Mouse (Mus musculus) central nervous system, embryonic 11.5 days (tissue): ENCODE data around the gene Rft1. TPM values are rescaled to one million over a fixed set of nuclear protein-coding genes. Genes with fewer than 3 reads are reported as not detected.

Experiments used
- polyA plus RNA-seq: library from polyadenylated mRNA; depleted of rRNA; stranded (reverse); fragments of >200 nt; gene quantifications from 2 replicates; pipeline ENCODE4 v1.2.3, GENCODE M21; 2012; rRNA removed

Gene Rft1
- 10.4 and 15.9 TPM in 2 replicates for polyA plus RNA-seq

GRCm38 (mm10) chr14:30653943-30654659 is at the start of gene Rft1:
Gene Rft1, plus strand, starts transcription at chr14:30654360.

DNA sequence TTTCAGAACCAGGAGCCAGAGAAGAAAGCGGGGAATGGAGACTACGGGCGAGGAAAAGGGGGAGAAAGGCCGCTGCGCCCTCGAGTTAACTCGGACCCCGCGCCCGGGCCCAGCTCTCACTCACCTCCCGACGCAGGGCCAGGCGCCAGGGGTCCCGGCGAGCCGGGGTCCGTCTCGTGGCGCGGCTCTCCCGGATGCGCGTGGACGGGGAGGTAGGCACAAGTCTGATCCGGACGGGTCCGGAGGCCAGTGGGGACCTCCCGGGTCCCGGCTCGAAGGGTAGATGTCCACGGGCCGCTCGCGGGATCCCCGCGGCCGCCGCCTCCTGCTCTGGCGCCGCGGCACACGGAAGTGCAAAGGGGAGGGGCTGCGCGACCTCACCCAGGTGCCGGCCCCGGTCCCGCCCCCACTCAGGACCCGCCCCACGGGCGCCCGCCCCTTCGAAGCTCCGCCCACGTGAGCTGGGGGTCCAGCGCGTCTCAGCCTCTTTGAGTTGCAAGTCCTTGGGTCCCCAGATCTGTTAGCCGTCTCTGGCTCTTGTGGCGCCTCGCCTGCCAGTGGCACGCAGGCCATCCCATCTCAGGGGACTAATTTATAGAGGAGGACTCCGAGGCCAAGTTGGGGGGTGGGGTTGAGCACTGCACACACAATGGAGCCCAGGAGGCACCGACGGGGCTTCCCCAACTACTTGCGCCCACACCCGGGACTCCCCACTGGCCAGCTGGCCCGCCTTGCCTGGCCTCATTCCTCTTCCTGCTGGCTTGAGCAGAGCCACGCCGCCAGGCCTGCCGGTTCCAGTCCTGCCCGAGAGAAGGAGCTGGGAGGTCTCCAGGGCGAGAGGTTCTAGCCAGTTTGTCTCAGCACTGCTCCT is 28.1 kb upstream of the Rft1 start, which contains the start of gene Prkcd:
Gene Prkcd (minus strand): TSS at position 355 of the 871 bp plus-strand sequence.

DNA sequence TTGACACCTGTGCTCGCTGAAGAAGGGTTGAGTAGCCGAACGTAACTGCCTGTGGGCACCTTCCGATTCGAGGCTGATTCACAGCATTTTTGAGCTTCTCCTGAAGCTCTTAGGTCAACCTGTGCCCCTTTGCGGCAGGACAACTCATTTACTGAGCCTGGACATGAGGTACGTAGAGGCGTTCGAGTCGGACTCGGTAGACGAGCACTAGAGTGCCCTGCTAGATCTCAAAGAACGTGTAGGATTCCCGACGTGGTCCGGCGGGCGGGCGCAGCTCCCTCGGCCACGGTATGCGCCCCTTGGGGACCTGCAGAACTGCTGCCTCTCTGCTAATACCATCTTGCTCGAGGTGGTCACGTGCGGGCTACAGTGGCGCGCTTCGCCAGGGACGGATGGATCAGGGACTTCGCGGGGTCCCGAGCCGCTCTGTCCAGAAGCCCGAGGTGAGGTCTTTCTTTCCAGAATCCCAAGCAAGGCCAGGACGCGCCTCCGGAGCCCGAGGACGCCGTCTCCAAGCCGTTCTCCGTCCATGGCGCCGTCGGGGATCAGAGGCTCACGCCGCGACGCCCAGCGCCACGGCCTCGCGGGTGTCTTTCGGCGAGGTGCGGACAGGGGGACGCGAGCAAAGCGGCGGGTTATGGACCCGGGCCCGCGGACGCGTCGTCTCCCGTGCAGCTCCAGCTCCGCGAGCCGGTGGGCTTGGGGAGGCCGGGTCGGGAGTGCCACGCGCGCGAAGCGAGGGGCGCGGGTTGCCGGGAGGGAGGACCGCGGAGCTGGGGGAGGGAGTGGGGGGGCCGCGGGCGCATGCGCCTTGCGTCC is 60.8 kb downstream of the Rft1 start, which contains the start of gene Sfmbt1:
Gene Sfmbt1 (plus strand): TSS at position 51 of the 819 bp plus-strand sequence.

Other genes with a start within 250 kb of the Rft1 start
- gene Dcp1a, start 174.8 kb upstream of the Rft1 start, polyA plus RNA-seq = 26.2 and 39.3 TPM in 2 replicates
- 2.8 and 6.0 TPM in 2 replicates for gene Cacna1d, start 162.9 kb upstream of the Rft1 start, polyA plus RNA-seq
- 182 and 197 TPM in 2 replicates for gene Tkt, start 106.0 kb upstream of the Rft1 start, polyA plus RNA-seq
- 36.7 and 57.1 TPM in 2 replicates for gene Prkcd, start 28.1 kb upstream of the Rft1 start, polyA plus RNA-seq
- 10.2 and 11.7 TPM in 2 replicates for gene Sfmbt1, start 60.5 kb downstream of the Rft1 start, polyA plus RNA-seq
- gene Tmem110, start 171.2 kb downstream of the Rft1 start, polyA plus RNA-seq = 25.2 and 29.3 TPM in 2 replicates
- gene Mustn1, start 224.8 kb downstream of the Rft1 start, polyA plus RNA-seq = 0.44 and 2.8 TPM in 2 replicates
- gene Itih4, start 232.1 kb downstream of the Rft1 start, polyA plus RNA-seq = 0.23 and 0.27 TPM in 2 replicates